Mouse (Mus musculus) bone marrow macrophage, adult 2 months (primary cell): Measurements from ENCODE around the gene Usp49. TPM values are rescaled to one million over a fixed set of nuclear protein-coding genes. Genes with fewer than 3 reads are reported as not detected.
A peak's percentile ranks its signal among the peaks of the same experiment; 100 is the strongest.
"Not testable (repeated sequence)": the region's sequence is repeated elsewhere in the genome, so short reads cannot be mapped to it uniquely, and the experiment has no call there.

Experiments used
- H3K27ac ChIP-seq: 2 replicates; pipeline ENCODE4 v1.5.1; 2012; ENCODE audit warnings: low read depth, low read length; ENCODE audit not compliant: insufficient read depth
- H3K4me1 ChIP-seq: 2 replicates; pipeline ENCODE4 v1.6.1; 2012; ENCODE audit warnings: low read length; ENCODE audit not compliant: control insufficient read depth, insufficient read depth
- H3K4me3 ChIP-seq: 2 replicates; pipeline ENCODE4 v1.5.1; 2012; ENCODE audit warnings: mild to moderate bottlenecking, low read length, moderate library complexity; ENCODE audit not compliant: insufficient read depth
- CTCF ChIP-seq: IDR thresholded peaks from 2 replicates; pipeline ENCODE4 v1.5.1; 2012; ENCODE audit warnings: low read depth, mild to moderate bottlenecking, low read length, moderate library complexity
- POLR2A ChIP-seq: IDR thresholded peaks from 2 replicates; pipeline ENCODE4 v1.6.1; 2012; ENCODE audit warnings: mild to moderate bottlenecking, low read depth, low read length, borderline replicate concordance
- polyA plus RNA-seq: library from polyadenylated mRNA; stranded (reverse); fragments of >200 nt; gene quantifications from 2 replicates; pipeline ENCODE4 v1.2.4, GENCODE M21; 2012; ENCODE audit not compliant: missing spikeins, insufficient read depth, insufficient read length

Usp49 gene
- polyA plus RNA-seq, 1 experiment, result 8.6 TPM

DNA sequence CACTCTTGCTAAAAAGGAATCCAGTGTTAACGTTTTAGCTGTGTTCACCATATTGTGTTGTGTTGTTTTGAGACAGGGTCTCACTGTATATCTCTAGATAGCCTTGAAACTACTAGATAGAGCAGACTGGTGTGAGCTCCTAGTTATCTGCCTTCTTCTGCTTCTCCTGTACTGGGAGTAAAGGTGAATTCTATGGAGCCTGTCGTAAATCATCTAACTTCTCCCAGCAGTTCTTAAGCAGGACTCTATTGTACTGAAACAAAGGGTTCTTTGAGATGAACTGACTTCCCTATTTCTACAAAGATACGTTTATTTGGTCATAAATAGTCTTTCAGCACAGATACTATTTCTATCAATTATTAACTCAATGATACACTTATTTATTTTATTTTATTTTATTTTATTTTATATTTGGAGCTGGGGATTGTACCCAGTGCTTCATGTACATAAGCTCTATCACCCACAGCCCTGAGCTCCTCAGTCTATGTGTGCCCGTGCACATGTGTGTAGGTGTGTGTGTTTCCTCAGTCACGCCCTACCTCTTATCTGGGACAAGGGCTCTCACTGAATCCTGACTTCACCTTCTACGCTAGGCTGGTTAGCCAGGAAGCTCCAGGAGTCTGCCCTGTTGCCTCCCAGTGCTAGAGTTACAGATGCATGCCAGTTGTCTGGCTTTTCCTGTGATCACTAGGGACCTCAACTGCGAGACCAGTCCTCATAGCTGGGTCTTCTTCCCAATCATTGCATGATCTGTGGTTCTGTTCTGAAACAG is 3.7 kb downstream of the Usp49 start:
- H3K4me1 ChIP-seq, result peaks cover 5% of the 10 kb centered on the region; the same call in 1 of the 2 replicates
- no peak overlapping the region for H3K4me3 ChIP-seq
- no peak overlapping the region for H3K27ac ChIP-seq
- TF ChIP-seq POLR2A, result no peak
- no peak for TF ChIP-seq CTCF

- Histone ChIP-seq H3K27ac (no peak overlapping the region), H3K4me1 (no peaks in the 10 kb centered on the region), H3K4me3 (no peak overlapping the region)
- TF ChIP-seq CTCF, result no peak
- TF ChIP-seq POLR2A, result no peak
These were observed 12.5 kb downstream of the Usp49 start for GRCm38 (mm10) chr17:47642992-47643391.

GRCm38 (mm10) chr17:47646683-47647082 is 16.2 kb downstream of the Usp49 start:
- Histone ChIP-seq H3K27ac (no peak overlapping the region), H3K4me1 (no peaks in the 10 kb centered on the region; the same call in none of the 2 replicates)
- no peak for TF ChIP-seq POLR2A
- TF ChIP-seq CTCF, result peak; percentile 76

GRCm38 (mm10) chr17:47648966-47649365 is 18.5 kb downstream of the Usp49 start:
- Histone ChIP-seq H3K4me1 (peaks cover 14% of the 10 kb centered on the region), H3K4me3 (no peak overlapping the region), H3K27ac (no peak overlapping the region)
- no peak for TF ChIP-seq POLR2A
- no peak for TF ChIP-seq CTCF

More at GRCm38 (mm10) chr17:47646683-47647082, 16.2 kb downstream of the Usp49 start:
- no peak overlapping the region for H3K4me3 ChIP-seq

DNA sequence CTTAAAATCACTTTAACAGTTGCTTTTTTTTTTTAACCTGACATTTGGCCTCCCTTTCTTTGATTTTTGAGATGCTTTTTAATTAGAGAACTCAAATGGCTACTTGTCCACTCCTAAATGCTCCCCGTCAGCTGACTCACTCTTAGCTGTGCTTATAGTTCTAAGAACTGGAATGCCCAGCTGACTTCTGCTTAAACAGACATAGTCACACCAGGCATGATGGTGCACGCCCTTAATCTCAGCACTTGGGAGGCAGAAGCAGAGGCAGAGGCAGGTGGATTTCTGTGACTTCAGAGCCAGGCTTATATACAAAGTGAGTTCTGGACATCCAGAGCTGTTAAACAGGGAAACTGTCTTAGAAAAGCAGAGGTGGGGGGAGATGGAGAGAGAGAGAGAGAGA is 21.5 kb downstream of the Usp49 start:
- no peak overlapping the region for H3K4me3 ChIP-seq
- TF ChIP-seq CTCF, result no peak
- TF ChIP-seq POLR2A, result no peak
- H3K27ac ChIP-seq, result no peak overlapping the region
- H3K4me1 ChIP-seq, result peaks cover 16% of the 10 kb centered on the region

GRCm38 (mm10) chr17:47654346-47654745 is 23.9 kb downstream of the Usp49 start:
- H3K27ac ChIP-seq, H3K4me3 ChIP-seq: not testable (repeated sequence)
- H3K4me1 ChIP-seq, result peaks cover 32% of the 10 kb centered on the region

GRCm38 (mm10) chr17:47655697-47656096 is 25.2 kb downstream of the Usp49 start:
- no peak overlapping the region for H3K27ac ChIP-seq
- H3K4me3 ChIP-seq, result no peak overlapping the region
- H3K4me1 ChIP-seq, result peaks cover 43% of the 10 kb centered on the region
- TF ChIP-seq POLR2A (no peak), CTCF (no peak)

GRCm38 (mm10) chr17:47657901-47658300 is 27.4 kb downstream of the Usp49 start:
- no peak for TF ChIP-seq POLR2A
- TF ChIP-seq CTCF, result no peak
- H3K4me1 ChIP-seq, result peaks cover 40% of the 10 kb centered on the region
- no peak overlapping the region for H3K4me3 ChIP-seq
- peak overlapping the region; percentile 94 for H3K27ac ChIP-seq

DNA sequence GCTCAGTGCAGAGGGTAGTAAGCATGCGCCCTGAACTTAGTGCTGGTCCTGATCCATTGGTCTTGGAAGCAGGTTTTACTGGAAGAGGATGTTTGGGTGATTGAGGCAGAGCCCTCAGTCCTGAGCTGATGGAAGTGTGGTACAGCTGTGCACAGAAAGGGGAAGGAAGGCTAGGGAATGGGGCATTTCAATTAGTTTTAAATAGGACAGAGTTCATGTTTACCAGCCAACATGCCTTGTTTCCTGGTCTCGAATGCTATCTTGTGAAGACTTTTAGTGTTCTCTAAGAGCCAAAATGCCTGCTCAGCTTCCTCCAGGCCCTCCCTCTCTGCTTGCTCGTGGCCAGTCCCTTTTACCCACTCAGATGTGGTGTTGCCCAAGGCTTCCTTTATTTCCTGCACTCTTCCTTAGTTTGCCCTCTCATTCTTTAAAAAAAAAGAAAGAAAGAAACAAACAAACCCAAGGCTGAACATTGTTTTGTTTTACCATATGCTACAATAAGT is 28.3 kb downstream of the Usp49 start:
- H3K27ac ChIP-seq, result peak overlapping the region; percentile 94
- H3K4me3 ChIP-seq, result no peak overlapping the region
- peaks cover 35% of the 10 kb centered on the region for H3K4me1 ChIP-seq
- TF ChIP-seq POLR2A, result no peak
- TF ChIP-seq CTCF, result no peak

DNA sequence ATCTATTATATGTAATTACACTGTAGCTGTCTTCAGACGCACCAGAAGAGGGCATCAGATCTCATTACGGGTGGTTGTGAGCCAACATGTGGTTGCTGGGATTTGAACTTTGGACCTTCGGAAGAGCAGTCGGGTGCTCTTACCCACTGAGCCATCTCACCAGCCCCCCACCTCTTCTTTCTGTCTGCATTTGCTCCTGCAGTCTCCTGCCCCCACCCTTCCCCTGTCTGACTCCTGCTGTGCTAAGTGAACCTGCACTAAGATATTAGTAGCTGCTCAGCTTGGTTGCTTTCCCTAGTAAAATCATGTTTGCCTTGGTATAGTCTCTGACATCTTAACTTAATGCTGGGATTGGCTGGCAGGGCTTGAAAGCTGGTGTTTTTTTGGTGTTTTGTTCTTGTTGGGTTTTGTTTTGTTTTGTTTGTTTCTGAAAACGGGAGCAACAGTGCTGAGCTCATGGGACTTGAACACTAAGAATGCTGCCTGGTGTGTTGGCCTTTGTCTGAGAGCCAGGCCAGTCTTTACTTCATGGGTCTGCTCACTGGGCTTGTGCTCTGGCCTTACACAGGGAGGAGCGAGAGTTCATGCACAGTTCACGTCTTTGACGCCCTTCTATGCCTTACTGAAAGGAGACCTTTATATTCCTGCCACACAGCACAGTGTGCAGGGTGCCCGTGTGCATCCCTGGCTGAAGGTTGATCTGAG is 32.7 kb downstream of the Usp49 start:
- TF ChIP-seq POLR2A (no peak), CTCF (no peak)
- Histone ChIP-seq H3K27ac (no peak overlapping the region), H3K4me1 (peaks cover 34% of the 10 kb centered on the region), H3K4me3 (no peak overlapping the region)
